Mouse (Mus musculus) right cerebral cortex, postnatal 10 days (tissue): Measurements from ENCODE around the gene Tcf20.
A peak's percentile ranks its signal among the peaks of the same experiment; 100 is the strongest.

Source experiments
- DNase-seq, 2 experiments: peaks; one replicate each; pipeline ENCODE4 v3.0.0; 2021; ENCODE audit warnings: low spot score in 2 of 2

Tcf20 gene

GRCm38 (mm10) chr15:82959151-82959550, 28.5 kb downstream of the Tcf20 start:
- no peak for DNase-seq

DNA sequence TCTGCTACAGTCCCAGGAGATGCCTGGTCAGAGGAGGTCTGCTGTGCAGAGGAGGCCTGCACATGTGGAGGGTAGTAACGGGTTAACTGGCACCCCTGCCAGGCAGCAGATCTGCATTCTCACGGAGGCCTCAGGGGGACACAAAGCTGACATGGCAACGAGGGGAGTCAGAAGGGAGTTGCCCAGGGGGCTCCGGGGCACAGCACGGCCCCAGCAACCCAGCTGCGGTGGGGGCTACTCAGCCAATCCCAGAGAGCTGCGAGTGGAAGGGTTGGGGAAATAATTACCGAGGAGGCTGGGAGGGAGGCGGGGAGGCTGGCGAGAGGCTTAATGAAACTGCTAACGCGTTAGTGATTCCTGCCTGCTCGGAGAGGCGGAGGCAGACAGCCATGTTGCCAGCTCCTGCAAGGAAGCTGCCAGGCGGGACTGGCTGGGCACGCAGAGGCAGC, 29.4 kb downstream of the Tcf20 start:
- peak; percentile 79 to 81 for DNase-seq

DNA sequence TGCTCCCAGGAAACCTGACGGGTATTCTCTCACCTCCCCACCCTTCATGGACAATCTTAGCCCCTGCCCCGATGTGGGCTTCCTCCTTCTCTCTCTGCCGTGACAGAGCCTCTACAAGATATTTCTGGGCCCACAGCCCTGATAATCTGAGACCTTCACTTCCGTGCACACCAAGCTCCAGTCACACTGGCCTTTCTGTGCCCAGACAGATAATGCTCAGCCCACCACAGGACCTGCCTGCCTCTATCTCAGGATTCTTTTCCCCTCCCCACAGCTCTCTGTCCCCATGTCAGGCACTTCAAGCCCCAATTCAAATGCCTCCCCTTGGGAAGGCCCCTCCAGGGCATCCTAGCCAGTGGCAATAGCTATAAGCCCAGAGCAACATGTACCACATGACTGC, 31.0 kb downstream of the Tcf20 start:
- DNase-seq = no peak

- DNase-seq = no peak
These were observed 31.4 kb downstream of the Tcf20 start for GRCm38 (mm10) chr15:82956310-82956709.

- DNase-seq = no peak
These were observed 32.4 kb downstream of the Tcf20 start for GRCm38 (mm10) chr15:82955286-82955685.

GRCm38 (mm10) chr15:82954034-82954433, 33.6 kb downstream of the Tcf20 start:
- DNase-seq = no peak

DNA sequence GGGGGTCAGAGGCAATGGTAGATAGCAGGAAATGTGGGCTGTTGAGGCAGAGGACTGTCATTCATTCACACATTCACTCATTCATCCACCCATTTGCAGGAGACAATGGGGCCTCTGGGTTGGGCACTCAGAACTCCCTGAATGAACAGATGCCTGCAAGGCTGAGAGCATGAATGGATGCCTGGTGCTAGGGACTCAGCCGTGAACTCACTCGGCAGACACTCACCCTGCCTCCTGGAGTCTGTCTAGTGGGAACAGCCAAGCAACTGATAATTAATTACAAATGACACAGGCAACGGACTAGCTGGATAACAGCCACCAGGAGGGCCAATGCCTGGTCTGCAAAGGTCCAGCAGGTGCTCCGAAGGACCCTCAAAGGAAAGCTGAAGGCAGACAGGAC, 34.6 kb downstream of the Tcf20 start:
- DNase-seq = no peak

DNA sequence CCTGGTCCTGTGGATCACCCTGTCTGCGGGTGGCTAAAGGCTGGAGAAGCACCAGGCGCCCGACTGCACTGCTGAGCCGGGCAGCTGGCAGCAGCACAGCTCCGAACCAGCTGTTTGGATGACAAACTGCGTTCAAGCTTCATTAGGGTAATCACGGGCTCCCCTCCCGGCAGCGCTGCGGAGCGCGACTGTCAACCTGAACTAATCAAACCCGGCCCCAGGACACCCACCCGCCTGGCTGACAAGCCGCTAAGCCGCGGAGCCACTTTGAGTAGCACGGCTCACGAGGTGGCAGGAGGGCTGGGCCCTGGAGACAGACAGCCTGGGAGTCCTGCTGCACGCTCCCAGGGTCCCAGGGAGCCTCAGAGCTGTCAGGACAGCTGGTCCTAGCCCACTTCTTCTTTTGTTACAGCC, 35.4 kb downstream of the Tcf20 start:
- DNase-seq = no peak

GRCm38 (mm10) chr15:82950246-82950645, 37.4 kb downstream of the Tcf20 start:
- DNase-seq = no peak

DNA sequence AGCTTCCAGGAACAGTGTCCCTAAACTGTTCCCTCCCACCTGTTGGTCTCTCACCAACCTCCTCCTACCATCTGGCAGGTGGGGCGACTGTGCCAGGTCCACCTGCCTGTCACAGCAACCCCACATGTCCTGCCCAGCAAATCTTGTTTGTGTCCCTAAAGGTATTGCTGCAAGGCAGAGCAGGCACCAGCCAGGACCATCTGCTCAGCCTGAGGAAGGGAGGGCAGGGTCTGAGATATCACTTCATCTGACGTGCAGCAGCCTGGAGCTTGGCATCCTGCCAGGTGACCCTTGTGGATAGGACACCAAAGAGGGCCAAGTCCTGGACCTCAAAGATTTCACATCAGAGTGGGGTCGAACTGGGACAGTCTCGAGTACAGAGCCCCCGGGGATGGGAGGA, 40.2 kb downstream of the Tcf20 start:
- DNase-seq = peak in 1 of 2 experiments; percentile 51

- no peak for DNase-seq
These were observed 43.0 kb downstream of the Tcf20 start for GRCm38 (mm10) chr15:82944479-82945195.

DNA sequence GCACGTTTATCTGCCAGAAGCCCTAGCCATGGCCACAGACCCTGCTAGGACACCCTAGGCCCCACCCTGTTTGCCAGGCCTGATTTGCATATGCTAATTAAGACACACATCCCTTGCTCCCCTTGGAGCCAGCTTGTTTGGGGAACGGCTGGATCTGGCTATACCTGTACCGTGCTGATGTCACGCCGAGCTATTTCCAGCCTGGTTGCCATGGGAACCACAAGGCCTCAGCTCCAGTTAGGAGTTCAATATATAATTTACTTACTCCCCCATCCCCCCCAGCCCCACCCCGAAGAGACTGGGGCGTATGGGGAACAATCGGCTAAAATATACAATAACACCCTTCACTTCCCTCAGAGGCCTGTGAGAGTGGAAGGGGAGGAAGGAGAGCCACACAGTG, 45.9 kb downstream of the Tcf20 start:
- peak; percentile 85 to 92 for DNase-seq

GRCm38 (mm10) chr15:82940494-82941214, 47.0 kb downstream of the Tcf20 start:
- DNase-seq = peak in 1 of 2 experiments; percentile 67

- peak; percentile 66 to 68 for DNase-seq
These were observed 49.5 kb downstream of the Tcf20 start for GRCm38 (mm10) chr15:82938155-82938569.

- DNase-seq = no peak
These were observed 50.2 kb downstream of the Tcf20 start for GRCm38 (mm10) chr15:82937428-82937992.

GRCm38 (mm10) chr15:82934971-82935370, 52.7 kb downstream of the Tcf20 start:
- no peak for DNase-seq

GRCm38 (mm10) chr15:82932936-82933650, 54.6 kb downstream of the Tcf20 start:
- no peak for DNase-seq

GRCm38 (mm10) chr15:82931436-82931835, 56.2 kb downstream of the Tcf20 start:
- DNase-seq = no peak

GRCm38 (mm10) chr15:82929595-82929994, 58.1 kb downstream of the Tcf20 start:
- DNase-seq = peak; percentile 78 to 79

DNA sequence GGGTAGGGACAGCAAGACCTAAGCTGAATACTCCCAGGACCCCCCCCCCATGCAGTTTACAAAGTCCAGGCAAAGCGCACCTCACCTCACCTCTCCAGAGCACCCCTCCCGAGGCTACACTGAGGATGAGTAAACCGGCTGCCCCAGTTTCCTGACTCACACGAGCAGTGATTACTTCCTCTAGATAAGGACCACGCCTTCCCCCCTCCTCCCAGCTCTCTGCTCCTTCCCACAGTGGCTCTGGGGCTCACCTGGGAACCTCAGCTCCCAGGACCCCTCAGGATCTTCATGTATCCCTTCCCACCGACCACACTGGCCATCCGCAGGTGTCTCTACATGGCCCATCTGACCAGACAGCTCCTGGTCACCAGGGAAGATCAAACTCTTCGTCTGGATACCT, 58.8 kb downstream of the Tcf20 start:
- DNase-seq = no peak

DNA sequence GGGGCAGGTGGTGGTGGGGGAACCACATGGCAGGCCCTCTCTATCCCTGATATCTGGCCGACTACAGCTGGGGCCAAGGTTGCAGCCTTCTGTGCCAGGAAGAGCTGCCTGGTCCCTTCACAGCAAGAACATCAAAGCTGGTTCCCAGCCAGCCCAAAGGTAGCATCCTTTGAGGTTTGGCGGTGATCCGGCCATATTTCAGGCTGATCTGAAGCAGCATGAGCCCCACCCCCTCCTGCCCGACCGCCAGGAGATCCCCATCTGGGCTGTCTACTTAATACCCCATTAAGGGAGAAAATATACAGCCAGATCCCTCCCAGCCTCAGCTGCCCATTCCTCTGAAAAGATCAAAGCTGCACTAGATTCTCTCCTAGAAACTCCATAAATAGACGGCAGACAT, 59.6 kb downstream of the Tcf20 start:
- DNase-seq = no peak

GRCm38 (mm10) chr15:82927057-82927456, 60.6 kb downstream of the Tcf20 start:
- DNase-seq = no peak
